Mouse (Mus musculus) gastrocnemius, adult 8-10 months (tissue): ENCODE measurements around the gene Ulk3. TPM values are rescaled to one million over a fixed set of nuclear protein-coding genes. Genes with fewer than 3 reads are reported as not detected.

Source experiments
- DNase-seq, 2 experiments: peaks; one replicate each; pipeline ENCODE4 v3.0.0; 2022; ENCODE audit warnings: low spot score in 2 of 2
- total RNA-seq, 4 experiments: library from RNA; stranded (reverse); gene quantifications; 2 replicates each; pipeline ENCODE4 v1.2.4; 2022

The Ulk3 gene
- 1 to 10 TPM; 3.3 to 4.8 (median 4.2) TPM for total RNA-seq

DNA sequence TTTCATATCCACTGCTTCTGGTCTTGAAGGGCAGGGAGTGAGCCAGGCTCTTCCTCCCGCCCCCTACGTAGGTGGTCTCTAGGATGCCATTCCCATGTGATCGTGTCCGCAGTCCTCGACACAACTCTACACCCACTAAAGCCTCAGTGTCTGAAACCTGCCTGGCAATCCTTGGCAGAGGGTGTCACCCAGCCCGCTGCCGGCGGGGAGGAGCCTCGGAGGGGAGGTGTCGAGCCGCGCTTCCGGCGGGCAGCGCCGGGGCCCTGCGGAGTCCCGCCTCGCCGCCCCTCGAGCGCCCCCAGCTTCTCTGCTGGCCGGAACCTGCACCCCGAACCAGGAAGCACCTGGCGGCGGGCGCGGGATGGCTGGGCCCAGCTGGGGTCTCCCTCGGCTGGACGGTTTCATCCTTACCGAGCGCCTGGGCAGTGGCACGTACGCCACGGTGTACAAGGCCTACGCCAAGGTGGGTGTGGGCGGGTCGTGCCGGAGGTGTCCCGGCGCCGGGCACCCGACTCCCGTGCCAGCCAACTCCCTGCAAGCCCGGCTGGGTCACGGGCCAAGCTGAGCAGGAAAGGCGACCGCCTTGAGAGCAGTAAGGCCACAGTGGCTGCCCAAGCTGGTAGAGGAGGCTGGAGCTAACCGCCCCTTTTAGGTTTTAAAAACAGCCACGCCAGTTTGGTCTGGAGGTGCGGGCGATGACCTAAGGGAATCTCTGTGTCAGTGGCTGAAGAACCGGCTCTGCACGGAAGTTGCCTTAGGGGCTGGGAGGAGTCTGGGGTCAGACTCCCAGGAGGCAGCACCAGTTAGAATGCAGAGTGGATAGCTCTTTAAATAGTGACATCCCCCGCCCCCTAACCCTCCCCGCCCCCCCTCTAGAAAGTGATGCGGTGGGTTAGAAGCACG is at the start of gene Ulk3:
Gene Ulk3, plus strand, starts transcription at position 229 of the 903 bp plus-strand sequence.
- peak; percentile 50 to 68 for DNase-seq

DNA sequence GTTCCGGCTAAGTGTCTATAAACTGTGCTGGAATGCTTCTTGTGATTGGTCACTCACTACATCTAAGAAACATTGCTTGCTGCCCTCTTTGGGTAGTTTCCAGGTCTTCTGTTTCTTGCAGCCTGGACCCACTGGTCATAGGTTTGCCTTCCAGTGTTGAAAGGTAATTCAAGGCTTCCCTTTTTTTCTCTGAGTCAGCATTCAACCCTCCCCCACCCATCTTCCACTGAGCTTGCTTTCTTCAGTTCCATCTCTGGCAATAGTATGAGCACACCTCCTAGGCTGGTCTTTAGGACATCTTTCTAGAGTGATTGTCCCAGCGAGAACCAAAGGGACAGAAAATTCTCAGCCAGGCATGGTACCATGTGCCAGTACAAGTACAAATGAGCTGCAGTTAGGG is 49.7 kb upstream of the Ulk3 start:
- DNase-seq = no peak

DNA sequence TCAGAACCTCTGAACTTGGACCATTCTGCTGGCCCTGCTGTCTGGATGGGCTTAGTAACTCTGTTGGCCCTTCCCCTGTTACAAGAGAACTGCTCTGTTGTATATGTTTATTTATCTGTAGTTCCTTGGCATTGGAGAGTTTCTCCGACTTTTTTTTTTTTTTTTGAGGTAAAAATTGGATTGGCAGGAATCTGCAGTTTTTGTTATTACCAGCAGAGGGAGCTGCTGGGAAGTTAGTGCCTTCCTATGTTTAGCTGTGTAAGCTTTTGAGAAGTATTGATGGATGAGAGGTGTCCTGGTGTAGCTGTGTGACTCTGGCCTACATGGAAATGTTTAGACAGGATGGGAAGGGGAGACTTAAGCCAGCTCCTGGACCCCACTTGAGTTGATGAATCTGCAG is 47.9 kb upstream of the Ulk3 start:
- DNase-seq = no peak

DNA sequence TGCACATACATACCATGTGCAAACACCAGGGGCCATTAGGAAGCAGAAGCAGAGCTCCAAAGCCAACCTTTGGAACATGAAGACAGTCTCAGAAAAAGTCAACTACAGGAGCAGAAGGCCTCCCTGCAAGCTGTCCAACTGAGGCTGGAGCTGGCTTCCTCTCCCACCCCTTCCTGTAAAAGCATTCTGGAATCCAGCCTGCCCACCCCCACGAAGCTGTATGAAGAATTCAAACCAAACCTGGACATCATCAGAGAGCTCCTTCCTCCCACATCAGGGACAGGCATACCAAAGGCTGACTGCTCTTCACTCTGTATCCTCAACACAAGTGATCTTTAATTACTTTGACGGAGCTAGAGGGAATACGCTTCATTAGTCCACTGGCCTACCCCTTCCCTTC is 45.3 kb upstream of the Ulk3 start:
- no peak for DNase-seq

DNA sequence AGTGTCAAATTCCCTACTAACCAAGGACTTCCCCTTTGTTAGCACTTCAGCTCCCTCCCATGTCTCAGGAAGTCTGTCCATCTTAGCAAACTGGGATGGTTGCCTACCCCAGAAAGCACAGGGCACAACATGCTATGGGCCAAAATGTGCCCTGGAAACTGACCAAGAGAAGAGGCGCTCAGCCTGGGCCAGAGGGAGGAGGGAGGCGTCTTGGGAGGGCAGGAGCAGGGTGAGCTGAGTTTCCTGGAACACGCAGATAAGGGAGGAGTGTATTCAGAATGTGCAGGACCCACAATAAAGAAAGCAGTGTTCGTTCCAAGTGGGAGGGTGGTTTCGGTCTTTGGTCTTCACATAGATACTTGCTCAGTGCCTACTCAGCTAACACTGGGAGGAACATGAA is 42.0 kb upstream of the Ulk3 start:
- DNase-seq = peak; percentile 53 to 57

DNA sequence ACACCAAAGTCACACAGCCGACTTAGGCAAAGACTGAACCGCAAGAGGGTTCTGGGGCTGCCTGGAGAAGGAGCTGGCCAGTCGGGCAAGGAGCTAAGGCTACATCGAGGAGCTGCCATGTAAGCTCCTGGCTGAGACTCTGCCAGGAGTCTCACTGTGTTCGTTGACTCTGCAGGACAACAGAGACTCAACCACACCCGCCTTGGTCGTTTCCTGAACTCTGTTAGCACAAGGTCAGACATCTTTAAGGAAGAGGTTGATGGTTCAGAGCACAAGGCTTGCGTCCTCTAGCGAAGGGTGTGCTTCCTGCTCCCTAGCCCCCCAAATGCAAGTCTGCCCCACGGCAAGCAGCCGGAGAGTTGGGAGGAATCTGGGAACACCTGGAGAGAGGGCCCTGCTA is 41.4 kb upstream of the Ulk3 start:
- no peak for DNase-seq

DNA sequence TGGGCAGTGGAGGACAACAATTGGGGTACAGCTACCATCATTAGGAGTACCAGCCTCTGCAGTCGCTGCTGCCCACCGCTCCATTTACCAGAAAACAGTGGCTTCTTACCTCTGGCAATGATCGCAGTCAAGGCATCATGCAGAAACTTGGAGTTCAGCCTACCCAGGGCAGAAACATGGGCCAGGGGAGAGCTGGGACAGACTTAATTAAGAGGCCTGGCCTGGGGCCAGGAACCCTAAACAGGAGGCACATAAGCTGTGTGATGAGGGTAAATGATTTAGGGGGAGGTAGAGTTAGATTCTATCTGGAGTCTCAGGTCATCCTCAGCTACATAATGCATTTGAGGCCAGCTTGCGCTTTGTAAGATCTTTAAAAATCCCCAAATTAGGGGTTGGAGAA is 40.1 kb upstream of the Ulk3 start:
- no peak for DNase-seq

DNA sequence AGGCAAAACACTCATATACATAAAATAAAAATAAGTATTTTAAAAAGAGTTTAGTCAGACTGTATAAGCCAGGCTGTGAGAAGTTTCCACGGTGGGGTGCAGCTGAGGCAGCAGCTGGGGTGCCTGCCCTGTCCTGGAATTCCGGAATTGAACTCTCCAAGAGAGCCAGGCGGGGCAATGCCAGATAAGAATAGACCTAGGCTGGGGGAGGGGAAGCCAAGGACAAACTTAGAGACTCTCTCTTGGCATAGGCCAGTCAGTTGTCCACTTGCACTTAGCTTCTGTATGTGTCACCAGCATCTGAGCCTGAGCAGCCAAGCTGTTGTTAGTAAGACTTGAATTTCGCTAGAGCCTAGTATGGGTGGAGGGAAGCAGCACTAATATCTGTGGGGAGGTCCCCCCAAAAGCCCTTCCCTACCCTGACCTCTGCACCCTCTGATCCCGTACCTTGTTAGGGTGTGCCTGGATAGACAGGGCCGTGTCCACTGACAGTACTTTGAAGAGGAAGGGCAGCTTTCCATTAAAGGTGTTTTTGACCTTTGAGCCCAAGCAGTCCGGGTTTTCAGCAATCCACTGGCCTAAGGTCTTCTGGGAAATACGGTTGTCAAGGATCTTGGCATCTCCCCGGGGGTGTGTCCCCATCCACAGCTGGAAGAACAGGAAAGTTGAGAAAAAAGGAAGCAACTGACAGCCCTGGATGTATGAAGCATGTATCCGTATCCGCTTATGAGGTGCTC is 39.0 kb upstream of the Ulk3 start:
- peak; percentile 55 to 56 for DNase-seq

DNA sequence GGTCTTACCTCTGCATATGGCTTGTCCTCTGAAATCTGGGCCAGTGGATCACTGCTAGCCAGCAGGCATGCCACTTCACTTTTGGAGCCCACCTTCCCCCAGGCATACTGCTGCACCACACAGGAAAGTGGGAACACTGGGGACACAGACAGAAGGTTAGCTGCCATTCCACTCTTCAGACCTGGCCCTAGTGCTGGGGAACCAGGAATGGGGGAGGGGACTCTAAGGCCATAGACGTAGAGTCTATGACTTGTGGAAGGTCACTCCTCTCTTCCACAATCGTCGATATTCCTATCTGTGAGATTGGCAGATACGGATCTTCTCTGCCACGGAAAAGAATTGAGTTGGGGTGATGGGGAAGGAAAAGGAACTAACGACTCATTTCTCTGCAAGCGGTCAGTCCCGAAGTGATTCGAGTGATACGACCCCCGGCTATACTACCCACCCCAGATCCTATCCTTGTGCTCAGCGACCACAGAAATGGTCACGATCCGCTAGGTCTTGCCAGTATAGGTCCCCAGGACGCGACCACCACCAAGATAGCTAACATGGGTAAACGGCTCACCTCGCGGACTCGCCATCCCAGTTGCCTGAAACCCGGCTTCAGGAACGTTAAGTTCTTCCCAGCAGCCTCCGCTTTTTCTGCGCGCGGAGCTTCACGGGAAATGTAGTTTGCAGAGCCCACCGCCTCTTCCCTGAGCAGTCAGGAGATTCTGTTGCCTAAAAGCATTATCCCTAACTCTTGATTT is 36.9 kb upstream of the Ulk3 start, which contains the start of gene Mpi:
Gene Mpi, minus strand, starts transcription at position 625 of the 749 bp plus-strand sequence.
- peak in 1 of 2 experiments; percentile 40 for DNase-seq

DNA sequence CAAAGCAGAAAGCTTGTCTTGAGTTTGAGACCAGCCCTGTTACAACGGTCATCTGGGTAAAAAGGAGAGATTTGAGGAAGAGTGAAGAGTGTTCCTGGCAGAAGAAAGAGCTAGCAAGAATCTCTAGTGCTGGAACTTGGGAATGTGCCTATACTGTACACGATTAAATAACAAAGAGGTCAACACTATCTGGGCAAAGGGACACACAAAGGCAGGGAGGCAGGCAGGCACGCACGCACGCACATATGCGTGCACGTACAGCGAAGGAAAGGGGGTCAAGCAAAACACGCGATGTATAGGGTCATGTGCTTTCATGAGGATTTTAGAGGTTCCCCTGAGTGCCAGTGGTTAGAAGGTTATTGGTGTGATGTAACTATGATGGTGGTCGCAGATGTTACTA is 36.1 kb upstream of the Ulk3 start:
- DNase-seq = no peak

DNA sequence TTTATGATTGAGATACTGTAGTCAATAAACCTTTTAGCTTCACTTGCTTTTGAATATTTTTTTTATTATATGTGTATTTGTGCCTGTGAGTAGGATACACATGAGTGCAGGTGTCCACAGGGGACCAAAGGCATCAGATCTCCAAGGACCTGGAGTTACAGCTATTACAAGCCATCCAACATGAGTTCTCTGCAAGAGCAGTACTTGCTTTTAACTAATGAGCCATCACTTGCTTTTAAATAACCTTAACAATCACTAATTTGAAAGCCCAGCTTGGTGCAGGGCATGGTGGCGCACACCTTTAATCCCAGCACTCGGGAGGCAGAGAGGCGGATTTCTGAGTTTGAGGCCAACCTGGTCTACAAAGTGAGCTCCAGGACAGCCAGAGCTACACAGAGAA is 34.5 kb upstream of the Ulk3 start:
- no peak for DNase-seq

DNA sequence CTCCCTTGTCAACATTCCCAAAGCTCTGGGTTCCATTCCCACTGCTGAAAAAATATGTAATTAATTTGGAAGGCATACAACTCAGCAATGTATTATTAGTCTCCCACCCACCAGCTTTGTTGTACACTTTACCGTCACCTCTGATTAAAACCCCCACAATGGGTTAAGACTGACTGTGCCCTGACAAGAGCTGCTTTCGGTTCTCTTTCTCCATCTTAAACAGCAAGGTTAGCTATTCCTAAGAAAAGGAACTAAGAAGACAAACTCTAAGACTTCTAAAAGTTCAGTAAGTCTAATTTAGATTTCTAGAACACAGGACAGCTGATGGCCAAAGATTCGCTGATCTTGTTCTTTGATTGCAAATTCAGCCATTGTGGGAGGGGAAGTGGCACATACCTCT is 32.0 kb upstream of the Ulk3 start:
- no peak for DNase-seq

DNA sequence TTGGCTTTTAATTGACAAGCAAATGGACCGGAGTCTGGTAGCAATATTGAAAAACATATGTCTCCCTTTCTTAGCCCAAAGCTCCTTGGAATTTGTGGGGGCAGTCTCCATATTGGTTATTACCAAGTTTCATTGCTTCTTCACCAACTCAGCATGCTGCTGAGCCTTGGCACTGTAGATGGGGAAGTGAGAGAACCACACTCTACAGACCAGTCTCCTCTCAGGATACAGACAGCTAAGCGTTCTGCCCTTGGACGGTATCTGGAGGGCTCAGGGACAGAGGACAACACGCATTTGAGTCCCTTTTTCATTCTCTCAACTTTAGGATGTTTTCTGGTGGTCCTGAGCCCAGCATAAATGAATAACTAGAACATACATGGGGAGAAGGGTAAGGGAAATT is 30.6 kb upstream of the Ulk3 start:
- no peak for DNase-seq

DNA sequence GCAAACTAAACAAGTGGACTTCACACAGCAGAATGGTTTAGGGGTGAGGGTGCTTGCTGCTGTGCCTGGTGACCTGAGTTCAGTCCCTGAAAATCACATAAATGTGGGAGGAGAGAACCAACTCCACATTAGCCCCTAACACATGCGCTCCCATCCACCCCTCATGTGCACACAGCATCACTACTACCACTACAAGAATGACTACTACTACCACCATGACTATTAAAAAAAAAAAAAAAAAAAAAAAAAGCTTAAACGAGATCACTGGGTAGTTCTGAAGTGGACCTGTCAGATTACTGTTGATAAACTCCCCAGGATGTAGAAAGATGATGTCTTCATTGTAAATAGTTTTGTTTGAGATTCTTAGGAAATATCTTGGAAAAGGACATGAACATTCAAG is 29.7 kb upstream of the Ulk3 start:
- DNase-seq = no peak

DNA sequence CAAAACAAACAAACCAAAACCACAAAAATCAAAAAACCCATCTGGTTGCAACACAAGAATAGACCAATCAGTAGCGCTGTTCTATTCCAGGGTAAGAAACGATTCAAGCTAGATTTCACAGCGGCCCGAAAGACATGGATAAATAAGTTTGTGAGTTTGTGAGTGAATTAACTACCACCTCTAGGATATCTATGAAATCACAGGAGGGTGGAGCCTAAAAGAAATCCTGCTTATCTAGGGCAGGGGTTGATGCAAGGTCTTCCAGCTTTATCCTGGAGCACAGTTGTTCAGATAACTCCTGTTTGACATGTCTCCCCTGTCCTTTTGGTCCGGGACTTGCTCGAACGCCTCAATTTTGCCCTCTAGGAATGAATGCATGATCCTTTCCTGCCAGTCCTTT is 29.0 kb upstream of the Ulk3 start:
- no peak for DNase-seq

DNA sequence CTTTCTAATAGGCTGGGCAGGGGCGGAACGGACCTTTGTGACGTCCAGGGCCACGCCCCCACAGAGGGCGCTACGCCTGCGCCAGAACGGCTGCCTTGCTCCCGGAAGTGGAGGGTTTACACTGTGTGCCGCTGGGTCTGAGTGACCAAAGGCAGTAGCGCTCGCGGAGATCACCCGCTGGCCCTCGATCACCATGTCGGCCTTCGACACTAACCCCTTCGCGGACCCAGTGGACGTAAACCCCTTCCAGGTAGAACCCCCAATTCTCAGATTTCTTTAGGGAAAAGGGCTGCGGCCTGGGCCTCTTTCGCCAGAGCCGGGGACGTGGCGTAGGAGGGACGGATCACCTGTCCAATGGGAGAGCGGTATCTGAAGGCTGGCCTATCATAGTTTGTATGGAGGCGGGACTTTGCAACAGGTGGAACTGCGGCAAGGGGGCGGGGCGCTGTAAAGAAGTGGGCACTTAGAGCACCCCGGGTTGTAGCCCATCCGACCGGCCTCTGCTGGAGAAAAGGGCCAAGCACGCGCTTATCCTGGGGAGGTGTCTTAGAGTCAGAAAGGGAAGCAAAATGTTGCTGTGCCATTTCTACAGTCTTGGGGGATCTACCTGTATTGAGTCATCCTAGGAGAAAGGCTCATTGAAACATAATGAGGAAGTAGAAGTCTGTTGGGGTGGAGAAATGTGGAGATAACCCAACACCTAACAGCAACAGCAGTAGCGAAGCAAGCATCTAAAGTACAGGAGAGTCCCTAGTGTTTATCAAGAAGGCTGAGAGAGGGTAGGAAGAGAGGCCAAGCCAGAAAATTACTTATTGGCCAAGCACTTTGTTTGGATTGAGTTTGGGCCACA is 28.2 kb upstream of the Ulk3 start, which contains the start of gene Scamp2:
Gene Scamp2, plus strand, starts transcription at position 83 of the 850 bp plus-strand sequence.
- DNase-seq = peak; percentile 90

DNA sequence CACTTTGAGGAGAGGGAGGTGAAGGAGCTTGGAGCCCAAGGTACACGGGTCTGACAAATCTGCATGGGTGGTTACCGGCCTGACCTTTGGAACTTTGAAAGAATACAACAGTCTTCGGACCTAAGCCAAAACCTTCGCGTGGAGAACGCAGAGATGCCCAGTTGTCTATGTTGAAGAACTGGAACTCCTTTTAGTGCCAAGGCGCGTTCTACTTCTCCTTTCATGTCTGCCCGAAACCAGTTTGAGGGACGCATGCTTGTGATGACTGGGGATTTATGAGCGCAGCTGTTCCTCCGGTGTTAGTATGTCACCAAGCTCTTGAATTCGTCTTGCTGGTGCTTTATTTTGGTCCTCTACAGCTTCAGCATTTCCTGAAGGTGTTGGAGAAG is 27.5 kb upstream of the Ulk3 start:
- peak in 1 of 2 experiments; percentile 42 for DNase-seq

DNA sequence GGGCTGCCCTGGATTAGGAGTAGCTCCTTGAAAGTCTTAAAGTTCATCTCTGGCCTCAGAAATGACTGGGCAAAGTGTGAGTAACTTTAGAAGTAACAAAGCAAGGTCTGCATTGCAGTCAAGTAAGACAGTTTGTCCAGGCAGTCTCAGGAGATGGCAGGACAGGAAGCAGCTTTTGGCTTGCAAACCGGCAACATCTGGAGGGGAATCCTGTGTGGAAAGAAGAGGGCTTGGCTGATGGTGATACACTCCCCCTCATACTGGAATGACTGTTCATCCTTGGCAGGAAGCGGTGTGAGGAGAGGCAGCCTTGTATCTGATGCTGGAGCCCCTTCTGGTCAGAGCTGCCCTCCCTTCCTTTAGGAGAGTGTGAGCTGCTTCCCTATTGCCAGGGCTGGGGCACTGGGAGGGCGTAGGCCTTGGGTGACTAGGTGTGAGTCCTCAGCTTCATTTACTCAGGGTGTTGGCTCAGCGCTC is 26.3 kb upstream of the Ulk3 start:
- DNase-seq = peak in 1 of 2 experiments; percentile 25

DNA sequence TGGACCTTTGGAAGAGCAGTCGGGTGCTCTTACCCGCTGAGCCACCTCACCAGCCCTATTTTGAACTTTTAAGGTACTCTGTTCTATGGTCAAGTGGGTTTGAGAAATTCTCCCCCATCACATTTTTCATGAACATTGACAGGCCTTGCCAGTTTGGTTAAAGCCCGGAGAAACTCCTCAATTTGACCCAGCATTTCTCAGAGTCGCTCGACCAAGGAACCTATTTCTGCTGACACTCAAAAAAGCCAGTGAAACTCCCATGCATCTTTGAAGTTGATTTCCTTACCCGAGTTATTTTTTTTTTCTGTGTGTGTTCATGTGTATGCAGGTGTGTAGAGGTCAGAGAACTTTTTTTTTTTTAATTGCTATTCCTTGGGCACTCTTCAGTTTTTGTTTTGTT is 24.6 kb upstream of the Ulk3 start:
- DNase-seq = no peak

DNA sequence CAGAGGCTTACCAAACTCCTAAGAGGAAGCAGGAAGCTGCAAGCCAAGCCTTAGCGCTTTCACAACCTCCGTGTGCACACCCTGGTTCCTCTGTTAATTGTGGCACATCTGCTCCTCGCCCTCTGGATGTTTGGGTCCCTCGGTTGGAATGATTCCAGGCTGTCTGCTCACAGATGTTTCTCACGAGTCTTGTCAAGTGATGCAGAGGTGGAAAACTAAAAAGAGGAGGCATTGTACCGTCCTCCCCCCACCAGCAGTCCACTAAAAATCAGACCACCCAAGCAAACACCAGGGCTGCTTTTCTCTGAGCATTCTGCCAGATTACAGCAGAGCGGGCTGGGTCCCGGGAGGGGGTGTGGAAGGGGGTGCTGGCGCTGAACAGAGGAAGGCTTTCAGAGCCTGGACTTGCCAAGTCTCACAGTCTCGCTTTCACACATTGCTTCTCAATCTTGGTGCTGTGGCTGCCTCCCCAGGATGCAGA is 23.5 kb upstream of the Ulk3 start:
- no peak for DNase-seq

DNA sequence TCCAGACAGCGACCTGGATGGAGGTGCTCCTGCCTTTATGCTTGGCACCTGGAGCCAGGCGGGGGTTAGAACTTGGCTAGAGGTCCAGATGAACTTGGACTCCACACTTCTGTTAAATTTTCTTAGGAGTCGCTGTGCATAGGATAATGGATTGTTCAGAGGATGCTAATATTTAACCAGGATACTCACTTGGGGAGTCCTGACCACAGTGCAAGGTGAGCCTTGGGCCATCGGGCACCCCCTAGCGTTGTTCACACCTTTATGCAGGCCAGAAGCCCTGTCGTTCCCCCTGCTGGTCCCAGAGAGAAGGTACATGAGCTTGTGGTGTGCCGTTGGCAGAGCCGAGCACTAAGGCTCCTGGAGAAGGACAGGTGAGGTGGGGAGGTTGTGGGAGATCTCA is 22.4 kb upstream of the Ulk3 start:
- no peak for DNase-seq
